Comparison of ENCODE assay signal across 9 mouse cellular contexts in the genomic region with DNA sequence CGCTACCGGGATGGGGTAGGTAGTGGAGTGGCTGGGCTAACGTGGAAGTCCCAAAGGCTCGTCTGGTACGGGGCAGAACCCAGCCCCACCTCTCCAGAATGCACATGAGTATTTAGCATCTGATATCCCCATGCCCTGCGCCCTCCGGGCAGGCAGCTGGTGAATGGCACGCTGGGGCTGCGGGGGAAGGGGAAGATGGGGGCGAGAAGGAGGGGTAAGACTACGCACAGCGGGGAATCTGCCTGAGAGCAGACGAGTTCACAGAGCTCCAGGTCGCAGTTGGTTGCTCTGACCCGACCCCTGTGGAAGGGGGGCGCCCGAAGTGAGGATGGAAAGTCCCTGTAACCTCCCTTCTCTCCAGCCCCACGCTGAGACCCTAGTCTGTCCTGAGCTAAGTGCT. TPM values are rescaled to one million over a fixed set of nuclear protein-coding genes. Genes with fewer than 3 reads are reported as not detected.
DNase-seq lines count a peak whose midpoint lies in the region; ATAC-seq and TF ChIP-seq lines count a peak whose summit lies in the region.
"Had no signal": no experiment of that assay in that cellular context is flagged by ENCODE, and none has a peak within 500 bp of the region (broad histone marks: within the 10 kb centered on the region; RNA-seq: fewer than 3 reads in every experiment).

No protein-coding gene starts in this region.

- H3K4me2 ChIP-seq in heart, postnatal 0 days (ENCODE audit: low read depth, low read length): peak overlapping the region; percentile 57
- H3K4me2 ChIP-seq in limb, embryonic 11.5 days (ENCODE audit: low read depth, severe bottlenecking): peak overlapping the region; percentile 44

- H3K27ac ChIP-seq in heart, postnatal 0 days (ENCODE audit: low read depth): no peak overlapping the region
- no peak overlapping the region for H3K27ac ChIP-seq in embryonic facial prominence, embryonic 10.5 days (replicated peaks)
- no peak overlapping the region for H3K27ac ChIP-seq in limb, embryonic 11.5 days (replicated peaks; ENCODE audit: low read depth, low read length)
- no peak overlapping the region for H3K27ac ChIP-seq in olfactory bulb, adult 2 months (ENCODE audit: insufficient read depth, low read depth, low read length)

- 3% methylated on average over 18 of the region's 18 CpGs for WGBS in heart, postnatal 0 days
- under 1% methylated on average over 18 of the region's 18 CpGs for WGBS in embryonic facial prominence, embryonic 10.5 days
- WGBS in limb, embryonic 11.5 days: under 1% methylated on average over 18 of the region's 18 CpGs
- 3% methylated on average over 18 of the region's 18 CpGs for WGBS in olfactory bulb, adult 2 months

- intact Hi-C loops in heart, postnatal 10 days (cut with DNase I): no loop called here

- no peak for ATAC-seq in heart, postnatal 0 days (ENCODE audit: insufficient read depth, low read depth)
- ATAC-seq in limb, embryonic 11.5 days (ENCODE audit: insufficient number of reproducible peaks, low FRiP score, low TSS enrichment, low read depth): no peak
- ATAC-seq in granulocyte monocyte progenitor cell, adult 5-6 weeks (replicated peaks; ENCODE audit: poor library complexity, severe bottlenecking): no peak

- no peak for TF ChIP-seq POLR2A in olfactory bulb, adult 2 months (IDR thresholded peaks at IDR 0.05; ENCODE audit: insufficient read depth, low read depth, low read length)

- TF ChIP-seq EP300 in heart, postnatal 0 days (IDR thresholded peaks at IDR 0.05; ENCODE audit: low read depth): no peak

- DNase-seq in heart, postnatal 0 days (ENCODE audit: low spot score): no peak
- no peak for DNase-seq in heart, postnatal 10 days
- peak; percentile 58 for DNase-seq in embryonic facial prominence, embryonic 10.5 days (ENCODE audit: low spot score)
- DNase-seq in limb, embryonic 11.5 days (ENCODE audit: low spot score): peak; percentile 39
- no peak for DNase-seq in T-cell, adult 2 months (ENCODE audit: low spot score)
- no peak for DNase-seq in adipocyte (ENCODE audit: low spot score)

- no peak overlapping the region for H3K9ac ChIP-seq in heart, postnatal 0 days (replicated peaks; ENCODE audit: low read depth, low read length)
- H3K9ac ChIP-seq in limb, embryonic 11.5 days (ENCODE audit: low read length): peak overlapping the region; percentile 45; the same call in 1 of the 2 replicates

- H3K27me3 ChIP-seq in heart, postnatal 0 days (ENCODE audit: control insufficient read depth, insufficient read depth, low read length): peaks cover 48% of the 10 kb centered on the region
- peaks cover 63% of the 10 kb centered on the region for H3K27me3 ChIP-seq in embryonic facial prominence, embryonic 10.5 days (replicated peaks; ENCODE audit: low read depth, poor library complexity, severe bottlenecking)
- H3K27me3 ChIP-seq in limb, embryonic 11.5 days (ENCODE audit: control insufficient read depth, insufficient read depth, low read length): peaks cover 30% of the 10 kb centered on the region

- H3K9me3 ChIP-seq in heart, postnatal 0 days (replicated peaks; ENCODE audit: control insufficient read depth, low read length): no peaks in the 10 kb centered on the region
- no peaks in the 10 kb centered on the region for H3K9me3 ChIP-seq in embryonic facial prominence, embryonic 10.5 days
- no peaks in the 10 kb centered on the region for H3K9me3 ChIP-seq in limb, embryonic 11.5 days (ENCODE audit: control insufficient read depth, low read length)
- H3K9me3 ChIP-seq: G1E had no signal

- TF ChIP-seq CTCF in heart, postnatal 0 days (IDR thresholded peaks at IDR 0.05; ENCODE audit: low read depth): no peak
- no peak for TF ChIP-seq CTCF in olfactory bulb, adult 2 months (IDR thresholded peaks at IDR 0.05; ENCODE audit: insufficient read depth, low read depth, low read length)

- peaks cover 9% of the 10 kb centered on the region; the same call in 1 of the 2 replicates for H3K4me1 ChIP-seq in heart, postnatal 0 days (ENCODE audit: control insufficient read depth, insufficient read depth)
- peaks cover 28% of the 10 kb centered on the region for H3K4me1 ChIP-seq in embryonic facial prominence, embryonic 10.5 days
- H3K4me1 ChIP-seq in limb, embryonic 11.5 days (ENCODE audit: control insufficient read depth, insufficient read depth, low read length): no peaks in the 10 kb centered on the region
- peaks cover 25% of the 10 kb centered on the region for H3K4me1 ChIP-seq in olfactory bulb, adult 2 months (ENCODE audit: control insufficient read depth, insufficient read depth, low read length)

- H3K4me3 ChIP-seq in heart, postnatal 0 days (ENCODE audit: low read depth, low read length): peak overlapping the region; percentile 30
- H3K4me3 ChIP-seq in embryonic facial prominence, embryonic 10.5 days: peak overlapping the region; percentile 51
- H3K4me3 ChIP-seq in limb, embryonic 11.5 days (ENCODE audit: low read depth, low read length): peak overlapping the region; percentile 14
- H3K4me3 ChIP-seq in olfactory bulb, adult 2 months (ENCODE audit: insufficient read depth, low read depth, low read length): peak overlapping the region; percentile 24; the same call in 1 of the 2 replicates

- 0 out of 2 replicates have a peak, but pooled peaks cover under 1% of the 10 kb centered on the region for H3K36me3 ChIP-seq in heart, postnatal 0 days (replicated peaks; ENCODE audit: control insufficient read depth, insufficient read depth, low read length)
- H3K36me3 ChIP-seq in embryonic facial prominence, embryonic 10.5 days (replicated peaks): peaks cover 5% of the 10 kb centered on the region
- no peaks in the 10 kb centered on the region for H3K36me3 ChIP-seq in limb, embryonic 11.5 days (ENCODE audit: control insufficient read depth, insufficient read depth, low read length)

RNA-seq across cellular contexts. Expression of a gene that starts 1.0 kb away (rescaled TPM):
- total RNA-seq in heart, postnatal 0 days (2014; rRNA removed; ENCODE audit: low replicate concordance): 0.08 and 0.81 TPM in 2 replicates
- 3.4 TPM in 2 replicates for polyA plus RNA-seq in heart, postnatal 0 days (2015; fragmentation: Nextera tagmentation; extraction: Ambion mirVana)
- under 1 TPM; 0.45 to 0.60 TPM for total RNA-seq in heart, postnatal 10 days (2021)
- 2.3 TPM in 2 replicates for polyA plus RNA-seq in embryonic facial prominence, embryonic 10.5 days (2016; fragmentation: Nextera tagmentation; extraction: Ambion mirVana)
- polyA plus RNA-seq in limb, embryonic 11.5 days (2014; fragmentation: Nextera tagmentation; extraction: Ambion mirVana): 2.4 and 4.0 TPM in 2 replicates
- not detected in 2 replicates for polyA plus RNA-seq in olfactory bulb, adult 2 months (2012; ENCODE audit: insufficient read depth, insufficient read length, low replicate concordance, missing spikeins)
- total RNA-seq in granulocyte monocyte progenitor cell, adult 5-6 weeks (2014; fragmentation: Nextera tagmentation): 7.7 and 11.1 TPM in 2 replicates
- 7.0 and 9.1 TPM in 2 replicates for total RNA-seq in granulocyte monocyte progenitor cell, adult 5-6 weeks (2017)

RNA-seq across cellular contexts. Expression of a gene that starts 11.7 kb away (rescaled TPM):
- 51.3 and 55.5 TPM in 2 replicates for total RNA-seq in heart, postnatal 0 days (2014; rRNA removed; ENCODE audit: low replicate concordance)
- 3.9 and 5.1 TPM in 2 replicates for polyA plus RNA-seq in heart, postnatal 0 days (2015; fragmentation: Nextera tagmentation; extraction: Ambion mirVana)
- total RNA-seq in heart, postnatal 10 days (2021): 10 to 100 TPM; 42.3 to 42.6 TPM
- 6.9 and 9.2 TPM in 2 replicates for polyA plus RNA-seq in embryonic facial prominence, embryonic 10.5 days (2016; fragmentation: Nextera tagmentation; extraction: Ambion mirVana)
- 9.8 TPM in 2 replicates for polyA plus RNA-seq in limb, embryonic 11.5 days (2014; fragmentation: Nextera tagmentation; extraction: Ambion mirVana)
- polyA plus RNA-seq in olfactory bulb, adult 2 months (2012; ENCODE audit: insufficient read depth, insufficient read length, low replicate concordance, missing spikeins): not detected in 2 replicates
- 6.9 and 24.2 TPM in 2 replicates for total RNA-seq in granulocyte monocyte progenitor cell, adult 5-6 weeks (2014; fragmentation: Nextera tagmentation)
- 5.9 and 7.4 TPM in 2 replicates for total RNA-seq in granulocyte monocyte progenitor cell, adult 5-6 weeks (2017)

RNA-seq across cellular contexts. Expression of a gene that starts 24.5 kb away (rescaled TPM):
- total RNA-seq in heart, postnatal 0 days (2014; rRNA removed; ENCODE audit: low replicate concordance): not detected in 2 replicates
- 0.14 and 0.25 TPM in 2 replicates for polyA plus RNA-seq in heart, postnatal 0 days (2015; fragmentation: Nextera tagmentation; extraction: Ambion mirVana)
- total RNA-seq in heart, postnatal 10 days (2021): under 1 TPM in 1 of 2 experiments, not detected in 1; 0.62 TPM
- 0.11 TPM in 1 of 2 replicates, not detected in the other for polyA plus RNA-seq in embryonic facial prominence, embryonic 10.5 days (2016; fragmentation: Nextera tagmentation; extraction: Ambion mirVana)
- 0.14 TPM in 1 of 2 replicates, not detected in the other for polyA plus RNA-seq in limb, embryonic 11.5 days (2014; fragmentation: Nextera tagmentation; extraction: Ambion mirVana)
- not detected in 2 replicates for polyA plus RNA-seq in olfactory bulb, adult 2 months (2012; ENCODE audit: insufficient read depth, insufficient read length, low replicate concordance, missing spikeins)
- total RNA-seq in granulocyte monocyte progenitor cell, adult 5-6 weeks (2014; fragmentation: Nextera tagmentation): not detected in 2 replicates
- total RNA-seq in granulocyte monocyte progenitor cell, adult 5-6 weeks (2017): not detected in 2 replicates
- polyA plus RNA-seq: G1E had no signal

RNA-seq across cellular contexts. Expression of a gene that starts 30.1 kb away (rescaled TPM):
- 2.8 TPM in 1 of 2 replicates, not detected in the other for total RNA-seq in heart, postnatal 0 days (2014; rRNA removed; ENCODE audit: low replicate concordance)
- not detected in 2 replicates for polyA plus RNA-seq in heart, postnatal 0 days (2015; fragmentation: Nextera tagmentation; extraction: Ambion mirVana)
- total RNA-seq in heart, postnatal 10 days (2021): under 1 TPM in 1 of 2 experiments, not detected in 1; 0.38 TPM
- polyA plus RNA-seq in embryonic facial prominence, embryonic 10.5 days (2016; fragmentation: Nextera tagmentation; extraction: Ambion mirVana): not detected in 2 replicates
- polyA plus RNA-seq in limb, embryonic 11.5 days (2014; fragmentation: Nextera tagmentation; extraction: Ambion mirVana): not detected in 2 replicates
- not detected in 2 replicates for polyA plus RNA-seq in olfactory bulb, adult 2 months (2012; ENCODE audit: insufficient read depth, insufficient read length, low replicate concordance, missing spikeins)
- total RNA-seq in granulocyte monocyte progenitor cell, adult 5-6 weeks (2014; fragmentation: Nextera tagmentation): not detected in 2 replicates
- not detected in 2 replicates for total RNA-seq in granulocyte monocyte progenitor cell, adult 5-6 weeks (2017)
- total RNA-seq: G1E had no signal
- polyA plus RNA-seq: G1E had no signal

RNA-seq across cellular contexts. Expression of a gene that starts 39.3 kb away (rescaled TPM):
- 26.6 and 44.0 TPM in 2 replicates for total RNA-seq in heart, postnatal 0 days (2014; rRNA removed; ENCODE audit: low replicate concordance)
- 81.7 and 82.4 TPM in 2 replicates for polyA plus RNA-seq in heart, postnatal 0 days (2015; fragmentation: Nextera tagmentation; extraction: Ambion mirVana)
- total RNA-seq in heart, postnatal 10 days (2021): 10 to 100 TPM; 26.1 to 27.3 TPM
- polyA plus RNA-seq in embryonic facial prominence, embryonic 10.5 days (2016; fragmentation: Nextera tagmentation; extraction: Ambion mirVana): 45.2 and 46.6 TPM in 2 replicates
- 58.3 and 58.9 TPM in 2 replicates for polyA plus RNA-seq in limb, embryonic 11.5 days (2014; fragmentation: Nextera tagmentation; extraction: Ambion mirVana)
- not detected in 2 replicates for polyA plus RNA-seq in olfactory bulb, adult 2 months (2012; ENCODE audit: insufficient read depth, insufficient read length, low replicate concordance, missing spikeins)
- total RNA-seq in granulocyte monocyte progenitor cell, adult 5-6 weeks (2014; fragmentation: Nextera tagmentation): 28.2 and 44.7 TPM in 2 replicates
- total RNA-seq in granulocyte monocyte progenitor cell, adult 5-6 weeks (2017): 48.0 and 56.1 TPM in 2 replicates

Comparison
In these comparisons a context has a peak if more than half of its experiments do, and no peak if none do; other contexts are left out.
1. DNase-seq: peak in embryonic facial prominence, embryonic 10.5 days (single experiment) and limb, embryonic 11.5 days (single experiment); none in heart, postnatal 0 days (single experiment), heart, postnatal 10 days (0 of 2), T-cell, adult 2 months (single experiment) and adipocyte (single experiment).
2. Peak in every context shown above with its lines, with median percentiles within 50 percentile points of each other: H3K4me3 ChIP-seq.